Mouse (Mus musculus): ENCODE results near the gene Tgfbr3.

- TF ChIP-seq POLR2A (IDR thresholded peaks at IDR 0.05; ENCODE audit: insufficient read length, low read depth) (no peak), E2F4 (IDR thresholded peaks at IDR 0.05; ENCODE audit: insufficient read depth) (no peak), MAX (IDR thresholded peaks at IDR 0.05; ENCODE audit: low read depth) (no peak), MYOG (IDR thresholded peaks at IDR 0.05; ENCODE audit: control insufficient read depth in 1 of 3, insufficient read depth in 1 of 3, insufficient read length in 2 of 3, low read depth in 2 of 3) (no peak), TCF12 (IDR thresholded peaks at IDR 0.05; ENCODE audit: insufficient read depth, poor library complexity, severe bottlenecking) (no peak), USF1 (IDR thresholded peaks at IDR 0.05; ENCODE audit: low read depth) (no peak), REST (IDR thresholded peaks at IDR 0.05; ENCODE audit: insufficient read depth, insufficient read length) (no peak), POLR2AphosphoS2 (IDR thresholded peaks at IDR 0.05; ENCODE audit: insufficient read length, low read depth) (no peak)
These were observed 221.9 kb downstream of the Tgfbr3 start for GRCm38 (mm10) chr5:107067531-107067930.

All from myocyte (in vitro differentiated cells).